Mouse (Mus musculus): ENCODE measurements around the gene Thtpa.

Gene Thtpa
- long read RNA-seq, experiment 1, transcript Thtpa-201 (2 exons, 2,830 nt), result major isoform, 12 of 12 reads
- long read RNA-seq, experiment 1, partial matches to known transcripts, result 0 of 12 reads
- long read RNA-seq, experiment 1, other reads (novel, unspliced or antisense), result 0 of 12 reads
- long read RNA-seq, experiment 2, transcript Thtpa-201 (2 exons, 2,830 nt), result major isoform, 9 of 11 reads
- long read RNA-seq, experiment 2, partial matches to known transcripts, result 0 of 11 reads
- long read RNA-seq, experiment 2, other reads (novel, unspliced or antisense), result 2 of 11 reads

DNA sequence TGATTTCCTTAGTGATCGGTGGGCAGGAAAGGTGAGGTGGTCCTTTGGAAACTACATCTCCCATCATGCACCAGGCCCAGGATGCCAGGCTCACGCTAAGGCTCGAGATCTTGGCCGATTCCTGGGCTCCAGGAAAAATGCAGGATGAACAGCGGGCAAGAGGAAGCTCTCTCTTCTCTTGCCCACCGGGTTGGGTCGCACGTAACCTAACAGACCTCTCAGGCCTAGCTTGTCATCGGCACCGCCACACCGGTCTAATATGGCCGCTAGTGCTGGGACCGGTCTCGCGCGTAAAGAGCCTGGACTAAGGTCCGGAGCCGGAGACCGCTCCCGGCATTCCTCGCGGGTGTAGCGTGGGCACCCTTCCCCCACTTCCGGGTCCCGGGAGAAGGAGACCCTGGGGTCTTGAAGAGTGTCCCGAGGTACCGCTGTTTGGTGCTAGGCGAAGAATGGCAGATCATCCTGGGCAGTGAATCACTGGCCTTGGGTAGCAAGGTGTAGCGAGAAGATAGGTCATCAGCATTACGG, at the start of gene Thtpa:
Thtpa (plus strand) TSS at position 81 of the 528 bp plus-strand sequence.
- intact Hi-C loops (cut with DNase I), result loop anchor here (10.0 kb wide), 1 partner anchor 200 kb away; the partner anchor contains the start of gene Pabpn1

DNA sequence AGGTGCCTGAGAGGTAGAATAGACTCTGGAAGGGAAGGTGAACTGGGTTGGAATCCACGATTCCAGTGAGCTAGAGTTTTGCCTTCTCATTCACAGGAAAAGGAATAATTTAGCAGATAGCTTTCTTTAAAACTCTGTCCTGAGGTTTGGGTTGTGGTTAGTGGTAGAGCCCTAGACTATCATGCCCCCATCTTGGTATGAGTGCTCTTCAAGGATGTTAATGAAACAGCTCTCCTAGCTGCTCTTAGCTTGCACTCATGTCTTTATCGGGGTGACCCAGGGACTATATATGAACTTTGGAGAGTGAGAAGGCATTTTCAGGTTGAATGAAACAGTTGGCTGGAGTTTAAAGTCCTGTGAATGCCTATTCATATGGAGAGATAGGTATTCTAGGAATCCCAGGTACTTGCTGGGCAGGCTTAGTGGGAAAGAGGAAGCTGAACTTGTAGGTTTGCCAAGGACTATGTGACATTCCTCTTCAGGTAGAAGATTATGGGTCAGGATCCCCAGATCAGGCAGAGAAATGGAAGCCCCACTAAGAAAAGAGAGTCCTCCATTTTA, 46.5 kb upstream of the Thtpa start:
- intact Hi-C loops (cut with DNase I), result no loop called here

DNA sequence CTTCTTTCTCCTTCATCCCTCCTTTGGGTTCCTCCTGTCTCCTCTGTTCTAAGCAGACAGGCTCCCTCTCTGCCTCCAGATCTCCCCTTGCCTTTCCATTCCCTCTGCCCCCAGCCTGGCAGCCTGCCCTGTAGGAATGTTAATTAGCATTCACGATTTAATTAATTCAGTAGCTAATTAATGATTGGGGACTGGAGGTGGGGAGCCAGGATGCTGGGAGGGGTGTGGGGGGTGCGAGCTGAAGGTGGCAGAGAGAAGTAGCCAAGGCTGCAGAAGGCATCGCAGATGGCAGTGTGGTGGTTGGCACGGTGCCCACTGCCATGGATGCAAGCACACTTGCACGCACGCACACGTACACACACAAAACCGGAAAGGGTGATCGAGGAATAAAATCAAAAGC, 42.1 kb upstream of the Thtpa start:
- intact Hi-C loops (cut with DNase I), result no loop called here

DNA sequence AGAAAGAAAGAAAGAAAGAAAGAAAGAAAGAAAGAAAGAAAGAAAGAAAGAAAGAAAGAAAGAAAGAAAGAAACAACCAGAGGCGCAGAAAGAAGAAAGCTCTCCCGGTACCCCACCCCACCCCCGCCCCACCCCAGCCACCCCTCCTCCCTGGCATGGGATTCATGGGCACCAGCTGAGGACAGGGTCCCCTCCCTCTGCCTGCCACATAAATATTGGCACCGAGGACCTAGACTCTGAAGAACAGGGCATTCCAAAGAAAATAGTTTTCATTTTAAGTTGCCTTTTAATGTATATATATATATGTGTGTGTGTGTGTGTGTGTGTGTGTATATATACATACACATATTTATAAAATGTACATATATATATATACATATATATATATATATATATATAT, 41.5 kb upstream of the Thtpa start:
- intact Hi-C loops (cut with DNase I), result no loop called here

- intact Hi-C loops (cut with DNase I), result no loop called here
Measured at GRCm38 (mm10) chr14:55053708-55054190, 40.8 kb upstream of the Thtpa start.

- intact Hi-C loops (cut with DNase I), result no loop called here
Measured at GRCm38 (mm10) chr14:55054191-55054749, 40.3 kb upstream of the Thtpa start.

- intact Hi-C loops (cut with DNase I), result no loop called here
Measured at GRCm38 (mm10) chr14:55055167-55055834, 39.3 kb upstream of the Thtpa start.

DNA sequence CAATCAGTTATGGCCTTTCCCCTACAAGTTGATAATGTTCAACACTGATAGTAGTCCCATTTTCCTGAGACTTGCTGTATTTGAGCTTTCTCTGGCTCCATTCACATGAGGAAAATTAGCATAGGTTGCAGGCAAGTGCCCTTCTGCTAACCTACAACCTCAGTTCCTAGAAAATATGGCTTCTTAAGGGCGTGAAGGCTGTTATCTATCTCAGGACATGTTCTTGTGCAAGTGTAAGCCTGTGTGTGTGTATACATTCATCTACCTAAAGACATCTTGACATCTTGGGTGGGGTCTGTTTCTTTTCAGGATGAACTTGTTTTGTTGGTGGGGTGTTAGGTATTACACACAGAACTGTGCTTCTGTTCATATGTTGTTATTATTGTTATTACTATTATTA, 35.6 kb upstream of the Thtpa start:
- intact Hi-C loops (cut with DNase I), result no loop called here

- intact Hi-C loops (cut with DNase I), result no loop called here
Measured at GRCm38 (mm10) chr14:55059931-55060330, 34.7 kb upstream of the Thtpa start.

GRCm38 (mm10) chr14:55061845-55062244, 32.7 kb upstream of the Thtpa start:
- intact Hi-C loops (cut with DNase I), result no loop called here

DNA sequence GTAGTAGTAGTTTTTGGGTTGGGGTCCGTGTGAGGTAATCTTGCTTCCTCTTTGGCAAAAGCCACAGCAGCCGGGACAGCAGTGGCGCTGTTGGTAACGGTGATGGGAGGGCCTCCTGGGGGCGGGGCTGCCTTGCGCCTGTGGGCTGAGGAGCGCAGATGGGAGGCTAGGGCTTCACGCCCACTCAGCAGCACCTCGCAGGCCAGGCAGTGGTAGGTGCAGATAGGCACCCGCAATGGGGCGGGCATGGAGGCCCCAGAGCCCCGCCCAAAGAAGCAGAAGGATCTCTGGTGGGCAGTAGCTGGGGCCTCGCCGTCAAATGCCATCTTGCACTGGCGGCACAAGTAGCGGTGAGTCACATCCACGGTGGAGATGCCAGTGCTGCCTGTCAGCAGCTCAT, 32.0 kb upstream of the Thtpa start:
- intact Hi-C loops (cut with DNase I), result no loop called here

GRCm38 (mm10) chr14:55063117-55063516, 31.5 kb upstream of the Thtpa start:
- intact Hi-C loops (cut with DNase I), result no loop called here

- intact Hi-C loops (cut with DNase I), result no loop called here
Measured at GRCm38 (mm10) chr14:55063581-55064381, 30.8 kb upstream of the Thtpa start.

DNA sequence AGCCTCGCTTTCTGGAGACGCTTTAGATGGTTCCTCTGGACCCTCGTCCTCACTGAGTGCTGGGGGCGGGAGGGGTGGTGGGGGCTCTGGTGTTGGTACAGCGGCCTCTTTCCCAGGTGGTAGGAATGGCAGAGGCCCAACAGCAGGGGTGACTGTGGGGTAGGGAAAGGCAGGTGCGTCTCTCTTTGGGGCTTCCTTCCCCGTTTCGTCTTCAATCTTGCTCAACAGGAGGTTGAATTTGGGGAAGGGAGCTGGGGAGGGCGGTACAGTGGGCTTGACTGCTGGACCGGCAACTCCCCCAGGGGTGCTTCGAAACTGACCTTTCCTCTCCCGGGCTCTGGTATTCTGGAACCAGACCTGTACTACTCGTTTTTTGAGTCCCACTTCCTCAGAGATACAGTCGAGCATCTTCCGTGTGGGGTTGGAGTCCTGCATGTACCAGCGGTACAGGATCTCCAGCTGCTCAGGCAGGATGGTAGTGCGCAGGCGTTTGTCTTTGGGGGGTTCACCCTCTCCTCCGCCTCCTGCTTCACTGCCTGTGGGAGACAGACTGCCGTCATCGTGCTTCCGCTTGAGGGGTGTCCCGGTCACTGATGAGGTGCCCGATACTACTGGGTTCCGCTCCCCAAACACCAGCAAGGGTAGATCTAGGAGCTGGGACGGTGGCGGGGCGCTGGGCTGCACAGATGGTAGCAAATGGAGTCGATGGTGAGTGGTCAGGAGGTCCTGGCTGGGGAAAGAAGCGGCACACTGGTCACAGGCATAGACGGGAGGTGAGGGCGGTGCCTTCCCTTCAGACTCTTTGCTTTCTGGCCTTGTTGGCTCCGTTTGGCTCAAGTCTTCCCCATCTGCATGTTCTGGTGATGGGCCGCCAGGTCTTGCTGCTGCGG, 29.9 kb upstream of the Thtpa start:
- intact Hi-C loops (cut with DNase I), result no loop called here

GRCm38 (mm10) chr14:55065391-55065790, 29.2 kb upstream of the Thtpa start:
- intact Hi-C loops (cut with DNase I), result no loop called here

DNA sequence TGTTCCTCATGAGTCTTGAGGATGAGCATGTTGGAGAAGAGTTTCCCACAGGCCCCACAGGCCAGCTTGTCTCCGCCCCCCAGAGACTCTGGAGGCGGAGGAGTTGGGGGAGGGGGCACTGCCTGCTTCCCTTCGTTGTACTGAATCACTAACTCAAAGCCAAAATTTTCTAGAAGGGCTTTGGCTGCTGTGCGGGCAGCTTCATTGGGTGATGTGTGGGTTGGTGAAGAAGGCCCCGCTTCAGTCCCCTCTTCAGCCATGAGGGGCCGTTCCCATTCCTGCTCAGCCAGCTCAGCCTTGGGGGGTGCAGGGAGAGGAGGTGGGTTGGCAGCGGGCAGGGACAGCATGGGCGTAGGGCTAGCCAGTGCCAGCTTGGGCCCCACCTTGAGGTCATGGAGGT, 28.5 kb upstream of the Thtpa start:
- intact Hi-C loops (cut with DNase I), result no loop called here

GRCm38 (mm10) chr14:55071756-55072155, 22.8 kb upstream of the Thtpa start:
- intact Hi-C loops (cut with DNase I), result no loop called here

DNA sequence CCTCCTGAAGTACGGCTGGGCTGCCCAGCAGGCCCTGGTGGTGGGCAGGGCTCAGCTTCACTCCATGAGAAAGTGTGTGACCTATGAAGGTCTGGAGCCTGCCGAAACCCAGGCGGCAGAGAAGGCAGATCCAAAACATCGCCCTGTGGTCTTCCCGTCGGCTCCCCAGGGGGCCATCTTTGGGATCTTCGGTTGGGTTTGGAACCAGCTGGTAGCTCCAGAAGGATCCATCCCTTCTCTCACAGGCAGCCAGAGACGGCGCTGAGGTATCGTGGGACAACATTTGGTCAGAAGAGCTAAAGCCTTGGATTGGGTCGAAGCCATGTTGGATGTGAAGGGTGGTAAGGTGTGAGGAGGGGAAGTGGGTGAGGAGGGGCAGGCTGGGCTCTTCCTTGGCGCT, 20.2 kb upstream of the Thtpa start:
- intact Hi-C loops (cut with DNase I), result no loop called here

DNA sequence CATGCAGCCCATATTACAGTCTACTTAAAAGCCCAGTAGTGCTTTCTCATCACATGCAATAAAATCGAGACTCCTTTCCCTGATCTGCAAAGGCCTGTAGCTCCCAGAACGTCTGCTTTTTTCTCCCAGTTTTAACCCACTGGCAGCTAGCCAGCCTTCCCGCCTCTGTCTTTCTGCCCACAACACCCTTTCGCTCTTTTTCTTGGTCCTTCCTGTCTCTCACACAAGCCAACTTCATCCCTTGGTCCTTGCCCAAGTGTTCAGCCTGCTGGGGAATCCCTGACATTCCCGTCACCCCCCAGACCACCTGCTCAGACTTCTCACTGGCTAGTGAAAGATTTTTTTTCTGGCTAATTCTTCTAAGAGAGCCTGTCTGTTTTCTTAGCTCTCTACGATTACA, 18.4 kb upstream of the Thtpa start:
- intact Hi-C loops (cut with DNase I), result no loop called here

GRCm38 (mm10) chr14:55076956-55077355, 17.6 kb upstream of the Thtpa start:
- intact Hi-C loops (cut with DNase I), result no loop called here

Data from adrenal gland (tissue).